Mouse (Mus musculus) kidney, postnatal 0 days (tissue): ENCODE measurements around the gene Prr13. TPM values are rescaled to one million over a fixed set of nuclear protein-coding genes. Genes with fewer than 3 reads are reported as not detected.

Source experiments
- ATAC-seq: fragments of 200-750 bp; cut with Nextera tagmentation; replicated peaks from 2 replicates; pipeline ENCODE4 v1.8.0; 2017; ENCODE audit warnings: low read depth, moderate number of reproducible peaks, moderate TSS enrichment, moderate library complexity; ENCODE audit not compliant: low FRiP score
- DNase-seq: peaks from one replicate; pipeline ENCODE4 v3.0.0-alpha.2; 2016; ENCODE audit warnings: low spot score
- H3K27ac ChIP-seq: fragments of 300-500 bp; sonication (generic); 2 replicates; pipeline ENCODE4 v1.5.1; 2014; ENCODE audit warnings: mild to moderate bottlenecking
- H3K27me3 ChIP-seq: fragments of 300-500 bp; sonication (generic); 2 replicates; pipeline ENCODE4 v1.6.1; 2014; ENCODE audit warnings: low read length, mixed read lengths; ENCODE audit not compliant: insufficient read depth
- H3K36me3 ChIP-seq: fragments of 300-500 bp; sonication (generic); 2 replicates; pipeline ENCODE4 v1.6.1; 2014; ENCODE audit warnings: low read length, mixed read lengths; ENCODE audit not compliant: insufficient read depth
- H3K4me1 ChIP-seq: fragments of 300-500 bp; sonication (generic); replicated peaks from 2 replicates; pipeline ENCODE4 v1.6.1; 2014; ENCODE audit warnings: antibody characterized with exemption, low read length, mixed read lengths; ENCODE audit not compliant: insufficient read depth
- H3K4me2 ChIP-seq: fragments of 300-500 bp; sonication (generic); 2 replicates; pipeline ENCODE4 v1.6.1; 2014; ENCODE audit warnings: mild to moderate bottlenecking, low read length, moderate library complexity, mixed read lengths
- H3K4me3 ChIP-seq: fragments of 300-500 bp; sonication (generic); replicated peaks from 2 replicates; pipeline ENCODE4 v1.5.1; 2014; ENCODE audit warnings: low read depth, low read length
- H3K9ac ChIP-seq: fragments of 300-500 bp; sonication (generic); 2 replicates; pipeline ENCODE4 v1.6.1; 2014; ENCODE audit warnings: low read depth, low read length
- H3K9me3 ChIP-seq: fragments of 300-500 bp; sonication (generic); replicated peaks from 2 replicates; pipeline ENCODE4 v1.6.1; 2016; ENCODE audit warnings: low read length, inconsistent platforms, mixed read lengths
- CTCF ChIP-seq: IDR thresholded peaks from 2 replicates; pipeline ENCODE4 v1.5.1; 2016; ENCODE audit warnings: antibody characterized with exemption, low read depth, mild to moderate bottlenecking, moderate library complexity
- WGBS: fragments of 180-500 bp; shearing (Covaris S2); extraction: QIAGEN DNeasy Blood & Tissue Kit; methylation state at CpG from one replicate; pipeline ENCODE4 v1.1.7; 2014; 5-methylcytosine and 5-hydroxymethylcytosine counted together
- polyA plus RNA-seq: library from polyadenylated mRNA; unstranded; fragments of >200 nt; fragmentation: Nextera tagmentation; extraction: Ambion mirVana; gene quantifications from 2 replicates; pipeline ENCODE4 v1.2.1, GENCODE M21; 2015

Gene Prr13
- polyA plus RNA-seq, 1 experiment from 2014 or later = 109 TPM

DNA sequence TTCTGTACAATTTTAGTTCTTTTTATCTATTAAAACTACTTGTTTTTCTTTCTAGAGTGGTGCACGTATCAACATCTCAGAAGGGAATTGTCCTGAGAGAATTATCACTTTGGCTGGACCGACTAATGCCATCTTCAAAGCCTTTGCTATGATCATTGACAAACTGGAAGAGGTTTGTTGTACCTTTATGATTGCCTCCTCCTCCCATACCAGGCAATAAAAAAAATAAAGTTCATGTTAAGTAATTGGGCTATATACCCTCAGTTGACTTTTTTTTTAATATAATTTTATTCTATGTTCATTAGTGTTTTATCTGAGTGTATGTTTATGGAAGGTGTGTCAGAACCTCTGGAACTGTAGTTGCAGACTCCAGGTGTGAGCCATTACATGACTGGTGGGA lies 15.7 kb downstream of the Prr13 start:
- DNase-seq (no peak), ATAC-seq (no peak)
- H3K27me3 ChIP-seq = no peaks in the 10 kb centered on the region
- no peak overlapping the region for H3K4me3 ChIP-seq
- H3K9ac ChIP-seq = no peak overlapping the region
- H3K4me1 ChIP-seq = no peaks in the 10 kb centered on the region
- no peaks in the 10 kb centered on the region for H3K9me3 ChIP-seq
- H3K4me2 ChIP-seq = no peak overlapping the region
- 79% methylated on average over 2 of the region's 2 CpGs for WGBS
- TF ChIP-seq CTCF = no peak
- peaks cover 39% of the 10 kb centered on the region for H3K36me3 ChIP-seq
- no peak overlapping the region for H3K27ac ChIP-seq

GRCm38 (mm10) chr15:102483136-102483535 lies 24.3 kb downstream of the Prr13 start:
- DNase-seq (no peak), ATAC-seq (no peak)
- H3K27ac ChIP-seq = no peak overlapping the region
- H3K27me3 ChIP-seq = no peaks in the 10 kb centered on the region
- H3K4me1 ChIP-seq = no peaks in the 10 kb centered on the region
- no peak overlapping the region for H3K4me3 ChIP-seq
- TF ChIP-seq CTCF = no peak
- H3K9ac ChIP-seq = no peak overlapping the region
- H3K4me2 ChIP-seq = no peak overlapping the region
- 87% methylated on average over 3 of the region's 3 CpGs for WGBS
- peaks cover 63% of the 10 kb centered on the region for H3K36me3 ChIP-seq
- no peaks in the 10 kb centered on the region for H3K9me3 ChIP-seq

DNA sequence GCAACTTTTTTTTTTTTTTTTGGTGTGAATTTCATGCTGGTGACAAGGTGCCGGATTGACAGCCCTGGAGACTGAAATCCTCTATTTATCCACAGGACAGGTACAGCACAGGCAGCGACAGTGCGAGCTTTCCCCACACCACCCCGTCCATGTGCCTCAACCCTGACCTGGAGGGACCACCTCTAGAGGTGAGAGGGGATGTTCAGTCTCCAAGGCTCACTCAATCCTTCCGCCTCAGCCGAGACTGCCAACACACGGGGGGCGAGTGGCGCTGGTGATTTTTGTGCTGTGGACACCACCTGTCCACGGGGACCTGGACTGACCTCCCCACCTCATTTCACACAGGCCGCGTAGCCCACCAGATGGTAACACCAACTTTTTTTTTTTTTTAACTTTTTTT lies 27.0 kb downstream of the Prr13 start:
- H3K4me1 ChIP-seq = no peaks in the 10 kb centered on the region
- no peak for TF ChIP-seq CTCF
- H3K9me3 ChIP-seq = no peaks in the 10 kb centered on the region
- ATAC-seq (no peak), DNase-seq (no peak)
- H3K4me3 ChIP-seq = no peak overlapping the region
- H3K27ac ChIP-seq = no peak overlapping the region
- H3K27me3 ChIP-seq = no peaks in the 10 kb centered on the region
- WGBS = 84% methylated on average over 12 of the region's 12 CpGs
- no peak overlapping the region for H3K9ac ChIP-seq
- peaks cover 71% of the 10 kb centered on the region for H3K36me3 ChIP-seq
- no peak overlapping the region for H3K4me2 ChIP-seq

DNA sequence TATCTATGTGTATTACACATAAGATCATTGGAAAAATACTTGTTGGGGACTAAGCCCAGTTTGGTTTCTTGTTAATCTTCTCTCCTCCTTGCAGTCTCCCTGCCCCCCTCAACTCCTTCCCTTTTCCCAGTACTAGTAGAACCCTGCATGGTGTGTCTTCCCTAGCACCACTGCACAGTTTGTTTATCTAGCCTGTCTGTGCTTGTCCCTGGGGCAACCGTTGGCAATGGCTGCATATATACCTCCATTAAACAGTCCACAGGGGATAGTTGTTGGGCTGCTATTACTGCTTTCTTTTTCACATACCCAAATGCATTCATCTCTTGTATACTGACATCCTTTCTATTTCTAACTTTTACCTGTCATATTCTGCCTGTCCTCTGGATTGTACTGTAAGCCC lies 28.8 kb downstream of the Prr13 start:
- Histone ChIP-seq H3K4me1 (no peaks in the 10 kb centered on the region), H3K9me3 (no peaks in the 10 kb centered on the region), H3K4me3 (no peak overlapping the region), H3K4me2 (no peak overlapping the region), H3K27ac (no peak overlapping the region), H3K9ac (no peak overlapping the region), H3K36me3 (peaks cover 73% of the 10 kb centered on the region), H3K27me3 (no peaks in the 10 kb centered on the region)
- TF ChIP-seq CTCF = no peak
- 70% methylated on average over 1 of the region's 1 CpGs for whole genome bisulfite sequencing
- DNase-seq (no peak), ATAC-seq (no peak)

DNA sequence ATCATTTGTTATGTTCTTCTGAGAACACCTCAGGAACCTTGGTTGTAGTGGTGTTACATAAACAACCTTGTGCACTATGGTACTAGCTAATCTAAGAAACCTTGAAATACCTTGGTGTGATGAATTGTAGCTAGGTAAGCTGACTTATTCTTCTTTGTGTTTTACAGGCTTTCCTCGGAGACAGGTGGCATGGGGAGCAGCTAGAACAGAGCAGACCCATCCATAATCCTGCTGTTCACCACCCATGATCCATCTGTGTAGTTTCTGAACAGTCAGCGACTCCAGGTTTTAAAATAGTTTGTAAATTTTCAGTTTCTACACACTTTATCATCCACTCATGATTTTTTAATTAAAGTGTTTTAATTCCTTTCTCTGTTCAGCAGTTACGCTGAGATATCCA lies 39.5 kb downstream of the Prr13 start:
- no peak for DNase-seq
- Histone ChIP-seq H3K4me3 (no peak overlapping the region), H3K4me2 (no peak overlapping the region), H3K4me1 (no peaks in the 10 kb centered on the region), H3K36me3 (peaks cover 59% of the 10 kb centered on the region), H3K9me3 (no peaks in the 10 kb centered on the region), H3K27ac (no peak overlapping the region), H3K9ac (no peak overlapping the region), H3K27me3 (no peaks in the 10 kb centered on the region)
- WGBS = 91% methylated on average over 3 of the region's 3 CpGs
- no peak for ATAC-seq
- no peak for TF ChIP-seq CTCF

GRCm38 (mm10) chr15:102499370-102499769 lies 40.5 kb downstream of the Prr13 start:
- H3K9ac ChIP-seq = no peak overlapping the region
- 60% methylated on average over 3 of the region's 3 CpGs for WGBS
- peaks cover 60% of the 10 kb centered on the region for H3K36me3 ChIP-seq
- H3K4me2 ChIP-seq = no peak overlapping the region
- H3K4me3 ChIP-seq = no peak overlapping the region
- no peaks in the 10 kb centered on the region for H3K9me3 ChIP-seq
- TF ChIP-seq CTCF = no peak
- H3K27ac ChIP-seq = no peak overlapping the region
- no peaks in the 10 kb centered on the region for H3K27me3 ChIP-seq
- DNase-seq (no peak), ATAC-seq (no peak)
- no peaks in the 10 kb centered on the region for H3K4me1 ChIP-seq

- no peak overlapping the region for H3K4me3 ChIP-seq
- 88% methylated on average over 6 of the region's 6 CpGs for WGBS
- TF ChIP-seq CTCF = no peak
- H3K27ac ChIP-seq = no peak overlapping the region
- no peaks in the 10 kb centered on the region for H3K27me3 ChIP-seq
- H3K9ac ChIP-seq = no peak overlapping the region
- H3K9me3 ChIP-seq = no peaks in the 10 kb centered on the region
- no peak overlapping the region for H3K4me2 ChIP-seq
- no peaks in the 10 kb centered on the region for H3K4me1 ChIP-seq
- no peak for DNase-seq
- H3K36me3 ChIP-seq = peaks cover 59% of the 10 kb centered on the region
- no peak for ATAC-seq
Observed at GRCm38 (mm10) chr15:102499851-102500250, 41.0 kb downstream of the Prr13 start.
